Mouse (Mus musculus): ENCODE measurements at regions not wholly inside any gene's neighbourhood (a gene's known extent, or its start where the extent isn't known, plus 50 kb on each side); places are given as distances from the start of the nearest gene placed in this dataset.
"Not testable (repeated sequence)": the region's sequence is repeated elsewhere in the genome, so short reads cannot be mapped to it uniquely, and the experiment has no call there.

DNA sequence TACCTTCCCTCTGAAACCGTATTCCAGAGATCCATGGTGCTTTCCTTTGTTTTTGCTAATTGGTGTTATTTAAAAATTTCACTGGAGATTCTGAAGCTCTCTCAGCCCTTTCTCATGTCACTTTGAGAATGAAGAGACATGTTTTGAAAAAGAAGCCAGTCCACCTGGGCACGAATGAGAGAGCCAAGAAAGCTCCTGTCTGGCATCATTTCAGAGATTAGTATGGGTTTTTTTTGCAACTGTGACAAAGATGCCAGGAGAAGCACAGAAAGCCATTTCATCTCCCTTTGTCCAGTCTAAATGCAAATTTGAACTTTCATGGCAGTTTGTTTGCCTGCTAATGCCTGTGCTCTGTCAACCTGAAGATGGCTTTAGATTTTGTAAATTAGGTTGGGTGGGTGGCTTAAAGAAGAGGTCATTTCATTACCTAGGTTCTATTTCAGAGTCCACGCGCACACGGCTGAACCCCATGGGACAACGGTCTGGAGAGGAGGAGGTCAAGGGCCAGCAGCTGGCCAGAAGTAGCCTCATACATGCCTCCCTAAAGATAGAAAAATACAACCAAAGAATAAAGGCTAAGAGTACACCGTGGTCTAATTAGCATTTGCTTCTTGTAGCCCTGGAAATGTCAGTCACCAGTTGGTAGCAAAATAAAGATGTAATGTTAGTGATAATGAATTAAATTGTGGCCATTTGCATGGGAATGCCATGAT, 600.5 kb upstream of the Got2 start:
- no peaks in the 10 kb centered on the region for H3K4me1 ChIP-seq (ENCODE audit: control insufficient read depth, insufficient read depth, low read length)
- H3K9ac ChIP-seq (ENCODE audit: low read depth, low read length): no peak overlapping the region
- H3K9me3 ChIP-seq (ENCODE audit: control insufficient read depth, low read length): no peaks in the 10 kb centered on the region
- no peak for ATAC-seq (ENCODE audit: low FRiP score, low TSS enrichment)
- no peak overlapping the region for H3K4me3 ChIP-seq (ENCODE audit: low read length)
- H3K36me3 ChIP-seq (ENCODE audit: control insufficient read depth, insufficient read depth, low read length): no peaks in the 10 kb centered on the region
- no peak overlapping the region for H3K27ac ChIP-seq (ENCODE audit: low read depth, low read length)
- 39% methylated on average over 7 of the region's 7 CpGs for WGBS
- no peak overlapping the region for H3K4me2 ChIP-seq (replicated peaks; ENCODE audit: low read depth, low read length)
- no peaks in the 10 kb centered on the region for H3K27me3 ChIP-seq (ENCODE audit: control insufficient read depth, insufficient read depth, low read length)

DNA sequence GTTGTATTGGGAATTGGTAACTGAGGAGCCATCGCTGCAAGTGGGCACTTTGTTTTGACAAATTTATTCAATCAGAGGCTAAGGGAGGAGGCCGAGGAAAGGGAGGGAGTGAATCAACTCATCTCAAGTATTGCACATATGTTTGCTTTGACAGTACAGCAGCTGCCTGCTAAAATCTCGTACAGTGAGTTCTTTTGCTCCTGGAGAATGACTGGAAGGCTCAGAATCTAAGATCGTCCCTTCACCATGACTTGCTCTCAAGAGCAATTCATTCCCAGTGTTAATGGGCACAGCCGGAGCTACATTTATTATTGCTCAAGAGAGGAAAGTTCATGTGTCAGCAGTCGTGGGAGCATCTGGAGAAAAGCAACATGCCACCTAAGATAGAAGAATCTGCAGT, 567.6 kb upstream of the Got2 start:
- no peak overlapping the region for H3K4me2 ChIP-seq (replicated peaks; ENCODE audit: low read depth, low read length)
- no peak overlapping the region for H3K9ac ChIP-seq (ENCODE audit: low read depth, low read length)
- H3K27me3 ChIP-seq (ENCODE audit: control insufficient read depth, insufficient read depth, low read length): no peaks in the 10 kb centered on the region
- ATAC-seq (ENCODE audit: low FRiP score, low TSS enrichment): no peak
- WGBS: 31% methylated on average over 6 of the region's 6 CpGs
- no peak overlapping the region for H3K4me3 ChIP-seq (ENCODE audit: low read length)
- H3K36me3 ChIP-seq (ENCODE audit: control insufficient read depth, insufficient read depth, low read length): no peaks in the 10 kb centered on the region
- H3K4me1 ChIP-seq (ENCODE audit: control insufficient read depth, insufficient read depth, low read length): no peaks in the 10 kb centered on the region
- H3K27ac ChIP-seq (ENCODE audit: low read depth, low read length): no peak overlapping the region
- no peaks in the 10 kb centered on the region for H3K9me3 ChIP-seq (ENCODE audit: control insufficient read depth, low read length)

DNA sequence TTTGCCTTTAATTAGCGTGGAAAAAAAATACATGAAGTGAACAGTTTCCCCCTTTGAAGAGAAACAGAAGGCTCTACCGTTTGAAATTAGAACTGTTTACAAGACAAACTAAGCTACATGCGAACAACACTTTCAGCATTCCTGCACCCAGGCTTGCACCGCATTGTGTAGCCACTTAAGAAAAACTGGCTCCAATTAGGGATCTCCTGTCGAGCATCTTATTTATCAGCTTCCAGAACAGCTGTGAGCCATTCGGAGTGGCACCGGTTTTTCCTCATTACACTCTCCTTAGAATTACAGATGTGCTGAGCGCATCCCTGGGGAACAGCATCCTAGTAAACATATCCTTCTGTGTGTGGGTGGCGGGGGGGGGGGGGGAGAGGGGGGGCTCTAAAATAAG, 567.0 kb upstream of the Got2 start:
- WGBS: 39% methylated on average over 9 of the region's 9 CpGs
- no peak for ATAC-seq (ENCODE audit: low FRiP score, low TSS enrichment)
- Histone ChIP-seq H3K9ac (ENCODE audit: low read depth, low read length) (no peak overlapping the region), H3K9me3 (ENCODE audit: control insufficient read depth, low read length) (no peaks in the 10 kb centered on the region), H3K4me1 (ENCODE audit: control insufficient read depth, insufficient read depth, low read length) (no peaks in the 10 kb centered on the region), H3K27ac (ENCODE audit: low read depth, low read length) (no peak overlapping the region), H3K4me2 (replicated peaks; ENCODE audit: low read depth, low read length) (no peak overlapping the region), H3K36me3 (ENCODE audit: control insufficient read depth, insufficient read depth, low read length) (no peaks in the 10 kb centered on the region), H3K27me3 (ENCODE audit: control insufficient read depth, insufficient read depth, low read length) (no peaks in the 10 kb centered on the region), H3K4me3 (ENCODE audit: low read length) (no peak overlapping the region)

DNA sequence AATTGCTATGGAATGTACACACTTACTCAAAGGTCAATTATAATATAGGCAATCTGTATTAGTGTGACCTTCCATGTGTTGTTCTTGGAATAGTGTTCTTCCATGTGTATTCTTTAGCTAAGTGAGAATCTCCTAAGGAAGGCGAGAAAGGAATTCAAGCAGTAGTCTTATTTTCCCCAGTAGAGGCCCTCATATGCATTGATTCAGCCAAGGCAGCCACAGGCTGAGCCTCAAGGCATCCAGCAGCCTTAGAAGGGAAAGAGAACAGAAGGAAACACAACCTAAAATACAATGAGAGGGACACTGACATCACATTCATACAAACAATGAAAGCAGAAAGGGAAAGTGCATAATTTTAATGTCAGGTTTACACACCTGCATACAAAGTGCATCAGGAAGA, 541.4 kb upstream of the Got2 start:
- H3K4me3 ChIP-seq (ENCODE audit: low read length): no peak overlapping the region
- no peaks in the 10 kb centered on the region for H3K4me1 ChIP-seq (ENCODE audit: control insufficient read depth, insufficient read depth, low read length)
- ATAC-seq (ENCODE audit: low FRiP score, low TSS enrichment): no peak
- no peaks in the 10 kb centered on the region for H3K36me3 ChIP-seq (ENCODE audit: control insufficient read depth, insufficient read depth, low read length)
- no peak overlapping the region for H3K4me2 ChIP-seq (replicated peaks; ENCODE audit: low read depth, low read length)
- no peaks in the 10 kb centered on the region for H3K27me3 ChIP-seq (ENCODE audit: control insufficient read depth, insufficient read depth, low read length)
- no peaks in the 10 kb centered on the region for H3K9me3 ChIP-seq (ENCODE audit: control insufficient read depth, low read length)
- H3K27ac ChIP-seq (ENCODE audit: low read depth, low read length): no peak overlapping the region
- 43% methylated on average over 1 of the region's 1 CpGs for WGBS
- no peak overlapping the region for H3K9ac ChIP-seq (ENCODE audit: low read depth, low read length)

DNA sequence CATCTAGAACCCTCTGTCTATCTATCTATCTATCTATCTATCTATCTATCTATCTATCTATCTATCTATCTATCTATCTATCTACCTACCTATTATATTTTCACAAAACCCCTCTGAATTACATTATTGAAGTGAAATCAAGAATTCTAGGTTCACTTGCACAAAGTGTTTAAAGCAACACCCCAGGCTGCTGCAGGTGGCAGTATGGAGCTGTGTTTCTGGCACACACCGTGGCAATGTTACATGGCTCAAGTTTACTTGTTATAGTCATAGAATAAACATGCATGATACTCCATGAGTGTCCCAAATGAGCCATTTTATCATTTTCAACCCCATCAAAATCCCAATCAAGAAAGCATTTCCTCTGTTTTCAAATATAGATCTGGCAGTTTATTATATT, 538.6 kb upstream of the Got2 start:
- no peak overlapping the region for H3K9ac ChIP-seq (ENCODE audit: low read depth, low read length)
- WGBS: 66% methylated on average over 1 of the region's 1 CpGs
- no peaks in the 10 kb centered on the region for H3K9me3 ChIP-seq (ENCODE audit: control insufficient read depth, low read length)
- H3K4me1 ChIP-seq (ENCODE audit: control insufficient read depth, insufficient read depth, low read length): no peaks in the 10 kb centered on the region
- no peak for ATAC-seq (ENCODE audit: low FRiP score, low TSS enrichment)
- no peak overlapping the region for H3K4me2 ChIP-seq (replicated peaks; ENCODE audit: low read depth, low read length)
- H3K27me3 ChIP-seq (ENCODE audit: control insufficient read depth, insufficient read depth, low read length): no peaks in the 10 kb centered on the region
- no peaks in the 10 kb centered on the region for H3K36me3 ChIP-seq (ENCODE audit: control insufficient read depth, insufficient read depth, low read length)
- no peak overlapping the region for H3K4me3 ChIP-seq (ENCODE audit: low read length)
- no peak overlapping the region for H3K27ac ChIP-seq (ENCODE audit: low read depth, low read length)

DNA sequence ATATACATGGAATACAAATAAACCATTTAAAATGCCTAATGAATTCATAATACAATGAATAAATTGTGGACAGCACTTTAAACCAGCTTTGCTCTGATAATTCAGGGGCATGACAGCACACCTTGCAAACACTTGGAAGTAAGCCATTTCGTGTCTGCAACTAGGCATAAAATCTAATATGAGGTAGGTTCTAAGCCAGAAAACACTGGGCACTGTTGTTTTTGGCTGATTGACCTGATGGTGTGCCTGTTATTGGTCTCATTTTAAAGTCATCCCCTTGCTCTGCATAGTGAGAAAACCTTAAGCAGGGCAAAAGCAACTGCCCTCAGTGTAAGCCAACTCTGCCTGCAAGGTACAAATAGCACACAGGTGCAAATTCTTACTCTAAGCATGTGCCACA, 521.3 kb upstream of the Got2 start:
- no peaks in the 10 kb centered on the region for H3K9me3 ChIP-seq (ENCODE audit: control insufficient read depth, low read length)
- 73% methylated on average over 1 of the region's 1 CpGs for WGBS

DNA sequence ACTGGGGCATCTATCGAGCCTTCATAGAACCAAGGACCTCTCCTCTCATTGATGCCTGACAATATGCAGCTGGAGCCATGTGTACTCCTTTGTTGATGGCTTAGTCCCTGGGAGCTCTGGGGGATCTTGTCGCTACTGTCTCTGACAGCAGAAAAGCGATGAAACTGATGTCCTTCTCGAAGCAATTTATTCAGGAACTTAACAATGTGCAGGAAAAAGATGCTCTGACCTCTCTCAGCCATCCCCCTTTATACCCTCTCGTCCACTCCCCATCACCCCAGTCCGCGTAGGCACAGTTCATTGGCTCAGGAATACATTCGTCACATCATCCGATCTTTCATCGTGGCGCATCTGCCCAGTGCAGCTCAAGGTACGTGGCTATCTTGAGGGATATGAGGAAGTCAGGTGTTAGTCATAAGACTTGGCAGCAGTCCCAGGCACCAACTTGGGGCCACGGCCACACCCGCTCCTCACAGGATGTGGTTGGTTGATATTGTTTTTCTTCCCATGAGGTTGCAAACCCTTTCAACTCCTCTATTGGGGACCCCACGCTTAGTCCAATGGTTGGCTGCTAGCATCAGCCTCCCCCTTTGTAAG, 516.3 kb upstream of the Got2 start:
- 90% methylated on average over 15 of the region's 15 CpGs for WGBS
- Histone ChIP-seq H3K4me3 (ENCODE audit: low read length) (no peak overlapping the region), H3K27me3 (ENCODE audit: control insufficient read depth, insufficient read depth, low read length) (no peaks in the 10 kb centered on the region), H3K36me3 (ENCODE audit: control insufficient read depth, insufficient read depth, low read length) (no peaks in the 10 kb centered on the region), H3K4me1 (ENCODE audit: control insufficient read depth, insufficient read depth, low read length) (no peaks in the 10 kb centered on the region), H3K27ac (ENCODE audit: low read depth, low read length) (no peak overlapping the region), H3K9ac (ENCODE audit: low read depth, low read length) (no peak overlapping the region), H3K9me3 (ENCODE audit: control insufficient read depth, low read length) (no peaks in the 10 kb centered on the region), H3K4me2 (replicated peaks; ENCODE audit: low read depth, low read length) (no peak overlapping the region)
- no peak for ATAC-seq (ENCODE audit: low FRiP score, low TSS enrichment)

More for the DNA sequence above, 521.3 kb upstream of the Got2 start:
- Histone ChIP-seq H3K27me3 (ENCODE audit: control insufficient read depth, insufficient read depth, low read length) (no peaks in the 10 kb centered on the region), H3K9ac (ENCODE audit: low read depth, low read length) (no peak overlapping the region), H3K36me3 (ENCODE audit: control insufficient read depth, insufficient read depth, low read length) (no peaks in the 10 kb centered on the region), H3K4me2 (replicated peaks; ENCODE audit: low read depth, low read length) (no peak overlapping the region), H3K4me3 (ENCODE audit: low read length) (no peak overlapping the region), H3K27ac (ENCODE audit: low read depth, low read length) (no peak overlapping the region), H3K4me1 (ENCODE audit: control insufficient read depth, insufficient read depth, low read length) (no peaks in the 10 kb centered on the region)
- ATAC-seq (ENCODE audit: low FRiP score, low TSS enrichment): no peak

DNA sequence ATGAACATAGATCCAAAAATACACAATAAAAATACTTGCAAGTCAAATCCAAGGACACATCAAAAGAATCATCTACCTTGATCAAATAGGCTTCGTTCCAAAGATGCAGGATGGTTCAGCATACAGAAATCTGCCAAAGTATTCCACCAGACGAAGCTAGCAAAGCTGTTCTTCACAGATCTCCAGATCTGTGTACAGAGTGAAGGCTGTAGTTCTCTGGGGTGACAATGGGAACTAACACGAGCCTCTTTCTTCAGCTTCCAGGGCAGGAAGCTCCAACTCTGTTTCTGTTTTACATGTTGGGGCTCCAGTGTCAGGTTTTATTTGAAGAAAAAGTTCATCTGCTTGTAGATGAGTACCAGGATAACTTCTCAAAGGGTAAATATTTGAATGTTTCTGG, 515.3 kb upstream of the Got2 start:
- no peaks in the 10 kb centered on the region for H3K36me3 ChIP-seq (ENCODE audit: control insufficient read depth, insufficient read depth, low read length)
- no peak for ATAC-seq (ENCODE audit: low FRiP score, low TSS enrichment)
- no peaks in the 10 kb centered on the region for H3K4me1 ChIP-seq (ENCODE audit: control insufficient read depth, insufficient read depth, low read length)
- 68% methylated on average over 3 of the region's 3 CpGs for WGBS
- no peak overlapping the region for H3K4me3 ChIP-seq (ENCODE audit: low read length)
- H3K27ac ChIP-seq (ENCODE audit: low read depth, low read length): no peak overlapping the region
- H3K9ac ChIP-seq (ENCODE audit: low read depth, low read length): no peak overlapping the region
- no peak overlapping the region for H3K4me2 ChIP-seq (replicated peaks; ENCODE audit: low read depth, low read length)
- no peaks in the 10 kb centered on the region for H3K27me3 ChIP-seq (ENCODE audit: control insufficient read depth, insufficient read depth, low read length)
- no peaks in the 10 kb centered on the region for H3K9me3 ChIP-seq (ENCODE audit: control insufficient read depth, low read length)

DNA sequence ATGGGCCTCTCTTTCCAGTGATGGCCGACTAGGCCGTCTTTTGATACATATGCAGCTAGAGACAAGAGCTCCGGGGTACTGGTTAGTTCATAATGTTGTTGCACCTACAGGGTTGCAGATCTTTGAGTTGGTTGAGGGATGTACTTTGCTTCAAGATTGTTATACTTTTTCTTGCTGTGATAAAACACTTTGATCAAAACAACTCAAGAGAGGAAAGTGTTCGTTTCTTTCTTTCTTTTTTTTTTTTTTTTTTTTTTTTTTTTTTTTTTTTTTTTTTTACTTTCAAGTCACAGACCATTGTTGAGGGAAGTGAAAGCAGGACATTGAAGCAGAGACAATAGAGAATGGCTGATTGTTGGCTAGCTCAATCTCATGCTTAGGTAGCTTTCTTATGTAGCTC, 511.0 kb upstream of the Got2 start:
- not testable (repeated sequence) for H3K4me2 ChIP-seq (replicated peaks; ENCODE audit: low read depth, low read length); H3K9me3 ChIP-seq (ENCODE audit: control insufficient read depth, low read length); H3K9ac ChIP-seq (ENCODE audit: low read depth, low read length); ATAC-seq (ENCODE audit: low FRiP score, low TSS enrichment); H3K36me3 ChIP-seq (ENCODE audit: control insufficient read depth, insufficient read depth, low read length); H3K4me1 ChIP-seq (ENCODE audit: control insufficient read depth, insufficient read depth, low read length); H3K27me3 ChIP-seq (ENCODE audit: control insufficient read depth, insufficient read depth, low read length); H3K27ac ChIP-seq (ENCODE audit: low read depth, low read length); H3K4me3 ChIP-seq (ENCODE audit: low read length)
- WGBS: 94% methylated on average over 4 of the region's 4 CpGs
